Mouse (Mus musculus) mouse trophoblast stem cell (cell line): ENCODE results near the gene Ms4a2.

Experiments used
- in situ Hi-C, 2 experiments: fragments of 300-500 bp; cut with MseI, MboI; formaldehyde crosslinking; loops; 2 replicates in 1 of 2; 3 replicates in 1 of 2; pipeline ENCODE4 v1.15.1; 2025

Ms4a2 gene

GRCm38 (mm10) chr19:11589891-11590449 lies 33.5 kb downstream of the Ms4a2 start:
- in situ Hi-C loops, result no loop called here

DNA sequence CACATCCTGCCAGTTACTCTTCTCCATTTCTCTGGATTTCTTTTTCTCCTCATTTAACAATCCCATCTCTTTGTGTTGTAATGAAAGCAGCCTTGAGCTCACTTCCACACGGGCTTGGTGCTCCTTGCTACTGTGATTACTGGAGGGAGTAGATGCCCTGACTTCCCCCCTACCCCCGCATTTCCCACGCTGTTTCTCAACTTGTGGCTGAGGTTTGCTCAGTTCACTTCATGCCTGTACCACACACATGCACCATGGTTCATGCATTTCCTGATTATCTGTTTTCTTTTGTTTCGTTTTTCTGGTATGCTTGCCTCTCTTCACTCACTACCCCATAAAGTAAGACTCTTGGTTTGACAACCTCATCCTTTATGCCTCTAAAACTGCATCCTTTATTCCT lies 34.3 kb downstream of the Ms4a2 start:
- in situ Hi-C loops, result no loop called here

DNA sequence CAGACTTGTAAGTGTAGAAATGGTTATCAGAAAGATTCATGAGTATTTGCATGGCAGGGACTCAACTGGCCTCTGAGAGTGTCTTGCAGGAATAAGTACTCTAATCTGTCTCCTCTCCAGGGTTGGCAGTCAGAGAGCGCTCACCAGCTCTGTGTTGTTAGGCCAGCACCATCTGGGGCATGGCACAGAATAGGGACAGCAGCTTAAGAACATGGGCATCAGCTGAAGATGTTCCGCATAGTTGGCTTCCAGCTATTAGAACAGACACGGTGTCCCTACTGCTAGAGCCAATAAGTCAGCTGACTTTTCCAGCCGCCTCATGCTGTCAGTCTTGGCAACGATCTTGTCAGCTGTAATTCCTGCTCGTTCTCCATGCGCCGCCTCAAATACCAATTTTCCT lies 48.6 kb downstream of the Ms4a2 start:
- in situ Hi-C loops, result no loop called here
